Mouse (Mus musculus) forebrain, postnatal 0 days (tissue): Measurements from ENCODE around the gene Map4k1. TPM values are rescaled to one million over a fixed set of nuclear protein-coding genes. Genes with fewer than 3 reads are reported as not detected.

Experiments
- ATAC-seq: fragments of 200-750 bp; cut with Nextera tagmentation; 2 replicates; pipeline ENCODE4 v1.8.0; 2017; ENCODE audit warnings: mild to moderate bottlenecking, moderate library complexity
- DNase-seq: peaks from one replicate; pipeline ENCODE4 v3.0.0-alpha.2; 2015
- H3K27ac ChIP-seq: fragments of 300-500 bp; sonication (generic); 2 replicates; pipeline ENCODE4 v1.5.1; 2014; ENCODE audit warnings: low read depth, mild to moderate bottlenecking, antibody characterized with exemption, low read length, moderate library complexity, mixed read lengths
- H3K27me3 ChIP-seq: fragments of 300-500 bp; sonication (generic); 2 replicates; pipeline ENCODE4 v1.6.1; 2014; ENCODE audit warnings: mild to moderate bottlenecking, low read length, mixed read lengths; ENCODE audit not compliant: insufficient read depth
- H3K36me3 ChIP-seq: fragments of 300-500 bp; sonication (generic); 2 replicates; pipeline ENCODE4 v1.6.1; 2014; ENCODE audit warnings: mild to moderate bottlenecking, moderate library complexity; ENCODE audit not compliant: insufficient read depth
- H3K4me1 ChIP-seq: fragments of 300-500 bp; sonication (generic); 2 replicates; pipeline ENCODE4 v1.6.1; 2014; ENCODE audit warnings: antibody characterized with exemption; ENCODE audit not compliant: insufficient read depth
- H3K4me2 ChIP-seq: fragments of 300-500 bp; sonication (generic); 2 replicates; pipeline ENCODE4 v1.6.1; 2014; ENCODE audit warnings: low read depth, mild to moderate bottlenecking, moderate library complexity
- H3K4me3 ChIP-seq: fragments of 300-500 bp; sonication (generic); 2 replicates; pipeline ENCODE4 v1.5.1; 2014; ENCODE audit warnings: low read depth, low read length, mixed read lengths
- H3K9ac ChIP-seq: fragments of 300-500 bp; sonication (generic); 2 replicates; pipeline ENCODE4 v1.6.1; 2014; ENCODE audit warnings: mild to moderate bottlenecking
- H3K9me3 ChIP-seq: fragments of 300-500 bp; sonication (generic); 2 replicates; pipeline ENCODE4 v1.6.1; 2016; ENCODE audit warnings: low read length
- CTCF ChIP-seq: sonication (generic); IDR thresholded peaks from 2 replicates; pipeline ENCODE4 v1.5.1; 2016; ENCODE audit warnings: antibody characterized with exemption, control low read depth, low read depth
- WGBS: fragments of 180-500 bp; shearing (Covaris S2); extraction: QIAGEN DNeasy Blood & Tissue Kit; methylation state at CpG from one replicate; pipeline ENCODE4 v1.1.7; 2014; 5-methylcytosine and 5-hydroxymethylcytosine counted together
- polyA plus RNA-seq: library from polyadenylated mRNA; unstranded; fragments of >200 nt; fragmentation: Nextera tagmentation; extraction: Ambion mirVana; gene quantifications from 2 replicates; pipeline ENCODE4 v1.2.1, GENCODE M21; 2015
- total RNA-seq: library from RNA; depleted of rRNA; stranded (reverse); fragments of >200 nt; gene quantifications from 2 replicates; pipeline ENCODE4 v1.2.3, GENCODE M21; 2014

Map4k1 gene
- total and polyA plus RNA-seq, 2 experiments from 2014 or later: 3.6 to 18.9 TPM

DNA sequence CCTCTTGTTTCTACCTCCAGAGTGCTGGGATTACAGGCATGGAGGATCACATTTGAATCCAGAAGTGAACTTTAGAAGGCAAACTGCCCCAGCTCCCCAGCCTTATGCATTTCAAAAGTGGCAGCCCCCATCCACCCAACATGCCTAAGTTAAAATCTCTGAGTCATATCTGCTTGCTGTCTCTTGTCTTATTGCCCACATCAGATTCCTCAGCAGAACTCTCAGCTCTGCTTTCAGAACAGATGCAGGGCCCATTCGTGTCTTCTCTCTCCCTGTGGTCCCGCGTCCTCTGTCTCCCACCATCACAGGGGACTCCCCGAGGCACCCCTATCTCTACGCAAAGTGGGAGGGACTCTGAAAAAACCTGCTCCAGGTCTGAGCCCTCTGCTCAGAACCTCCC, 44.3 kb downstream of the Map4k1 start:
- Histone ChIP-seq H3K27me3 (no peaks in the 10 kb centered on the region), H3K4me2 (no peak overlapping the region), H3K9ac (no peak overlapping the region), H3K36me3 (peaks cover 5% of the 10 kb centered on the region; the same call in 1 of the 2 replicates), H3K9me3 (no peaks in the 10 kb centered on the region), H3K4me1 (no peaks in the 10 kb centered on the region), H3K27ac (no peak overlapping the region), H3K4me3 (no peak overlapping the region)
- DNase-seq (no peak), ATAC-seq (no peak)
- 93% methylated on average over 5 of the region's 5 CpGs for WGBS
- no peak for TF ChIP-seq CTCF

- H3K9me3 ChIP-seq: no peaks in the 10 kb centered on the region
- ATAC-seq: no peak
- no peak for TF ChIP-seq CTCF
- H3K4me2 ChIP-seq: no peak overlapping the region
- H3K36me3 ChIP-seq: peaks cover 5% of the 10 kb centered on the region; the same call in 1 of the 2 replicates
- no peak overlapping the region for H3K27ac ChIP-seq
- no peaks in the 10 kb centered on the region for H3K4me1 ChIP-seq
- no peaks in the 10 kb centered on the region for H3K27me3 ChIP-seq
- WGBS: 65% methylated on average over 4 of the region's 4 CpGs
- no peak overlapping the region for H3K4me3 ChIP-seq
- DNase-seq: no peak
- no peak overlapping the region for H3K9ac ChIP-seq
Observed at GRCm38 (mm10) chr7:29026811-29027210, 45.0 kb downstream of the Map4k1 start.

DNA sequence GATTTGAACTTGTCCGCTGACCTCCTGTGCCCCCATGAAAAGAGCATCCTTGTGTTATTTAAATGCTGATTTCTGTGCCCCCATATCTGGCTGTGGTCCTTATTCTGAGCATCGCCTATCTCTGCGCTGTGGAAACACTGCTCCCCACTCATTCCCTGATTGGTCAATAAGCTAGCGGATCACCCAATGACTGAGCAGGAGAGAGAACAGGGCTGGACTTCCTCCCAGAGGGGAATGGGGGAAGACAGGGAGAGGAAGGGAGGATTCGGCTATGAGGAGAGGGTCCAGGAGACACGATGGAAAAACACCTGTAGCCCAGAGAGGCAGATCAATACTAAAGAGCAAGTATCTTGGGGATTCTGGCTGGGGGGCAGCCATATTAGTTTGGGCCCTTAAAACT, 46.9 kb downstream of the Map4k1 start:
- H3K9me3 ChIP-seq: no peaks in the 10 kb centered on the region
- no peak overlapping the region for H3K27ac ChIP-seq
- peaks cover 1% of the 10 kb centered on the region; the same call in 1 of the 2 replicates for H3K36me3 ChIP-seq
- WGBS: 83% methylated on average over 6 of the region's 6 CpGs
- H3K4me1 ChIP-seq: no peaks in the 10 kb centered on the region
- ATAC-seq: no peak
- no peak for DNase-seq
- H3K4me2 ChIP-seq: no peak overlapping the region
- H3K9ac ChIP-seq: no peak overlapping the region
- no peak for TF ChIP-seq CTCF
- no peaks in the 10 kb centered on the region for H3K27me3 ChIP-seq
- no peak overlapping the region for H3K4me3 ChIP-seq

- WGBS: 92% methylated on average over 14 of the region's 14 CpGs
- no peak for DNase-seq
Observed at GRCm38 (mm10) chr7:29029690-29030656, 48.1 kb downstream of the Map4k1 start.

GRCm38 (mm10) chr7:29031641-29032040, 49.8 kb downstream of the Map4k1 start:
- no peaks in the 10 kb centered on the region for H3K27me3 ChIP-seq
- H3K9me3 ChIP-seq: no peaks in the 10 kb centered on the region
- H3K27ac ChIP-seq: no peak overlapping the region
- H3K9ac ChIP-seq: no peak overlapping the region
- H3K4me1 ChIP-seq: no peaks in the 10 kb centered on the region
- no peak for TF ChIP-seq CTCF
- ATAC-seq: no peak
- 62% methylated on average over 10 of the region's 10 CpGs for WGBS
- H3K4me3 ChIP-seq: no peak overlapping the region
- H3K36me3 ChIP-seq: no peaks in the 10 kb centered on the region
- no peak for DNase-seq
- H3K4me2 ChIP-seq: no peak overlapping the region

More at GRCm38 (mm10) chr7:29029690-29030656, 48.1 kb downstream of the Map4k1 start:
- no peak overlapping the region for H3K27ac ChIP-seq
- H3K9ac ChIP-seq: no peak overlapping the region
- no peak overlapping the region for H3K4me2 ChIP-seq
- H3K4me1 ChIP-seq: no peaks in the 10 kb centered on the region
- no peaks in the 10 kb centered on the region for H3K36me3 ChIP-seq
- no peak for ATAC-seq
- H3K27me3 ChIP-seq: no peaks in the 10 kb centered on the region
- H3K4me3 ChIP-seq: no peak overlapping the region
- no peaks in the 10 kb centered on the region for H3K9me3 ChIP-seq
- no peak for TF ChIP-seq CTCF

DNA sequence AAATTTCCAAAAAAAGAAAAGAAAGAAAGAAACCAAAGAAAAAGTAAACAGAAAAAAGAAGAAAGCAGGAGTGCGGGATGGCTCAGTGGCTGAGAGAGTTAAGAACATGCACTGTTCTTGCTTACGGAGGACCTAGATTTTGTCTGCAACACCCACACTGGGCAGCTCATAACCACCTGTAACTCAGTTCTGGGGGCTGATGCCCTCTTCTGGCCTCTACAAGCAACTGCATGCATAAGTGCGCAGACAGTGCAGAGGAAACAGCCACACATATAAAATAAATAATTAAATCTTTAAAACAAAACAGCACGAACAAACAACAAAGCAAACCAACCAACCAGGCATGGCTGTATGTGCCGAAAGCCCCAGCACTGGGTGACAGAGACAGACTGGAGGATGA, 50.8 kb downstream of the Map4k1 start:
- peak; percentile 56 for TF ChIP-seq CTCF
- no peak overlapping the region for H3K4me3 ChIP-seq
- WGBS: 88% methylated on average over 5 of the region's 5 CpGs
- DNase-seq: no peak
- no peak overlapping the region for H3K9ac ChIP-seq
- no peaks in the 10 kb centered on the region for H3K27me3 ChIP-seq
- H3K27ac ChIP-seq: no peak overlapping the region
- no peak overlapping the region for H3K4me2 ChIP-seq
- no peaks in the 10 kb centered on the region for H3K36me3 ChIP-seq
- ATAC-seq: no peak
- H3K4me1 ChIP-seq: no peaks in the 10 kb centered on the region
- no peaks in the 10 kb centered on the region for H3K9me3 ChIP-seq

- 88% methylated on average over 6 of the region's 6 CpGs for WGBS
- peak; percentile 30 for TF ChIP-seq CTCF
- ATAC-seq: no peak
Observed at GRCm38 (mm10) chr7:29037261-29037660, 55.4 kb downstream of the Map4k1 start.

More at GRCm38 (mm10) chr7:29037261-29037660, 55.4 kb downstream of the Map4k1 start:
- no peak overlapping the region for H3K9ac ChIP-seq
- DNase-seq: no peak
- H3K9me3 ChIP-seq: no peaks in the 10 kb centered on the region
- H3K36me3 ChIP-seq: no peaks in the 10 kb centered on the region
- no peak overlapping the region for H3K4me3 ChIP-seq
- no peak overlapping the region for H3K4me2 ChIP-seq
- no peak overlapping the region for H3K27ac ChIP-seq
- H3K4me1 ChIP-seq: no peaks in the 10 kb centered on the region
- no peaks in the 10 kb centered on the region for H3K27me3 ChIP-seq
